Mouse (Mus musculus) ovary, postnatal 10 days (tissue): ENCODE results near the gene Atg7.

ENCODE experiments used
- DNase-seq: peaks from one replicate; pipeline ENCODE4 v3.0.0; 2022; ENCODE audit warnings: low spot score

Gene Atg7

DNA sequence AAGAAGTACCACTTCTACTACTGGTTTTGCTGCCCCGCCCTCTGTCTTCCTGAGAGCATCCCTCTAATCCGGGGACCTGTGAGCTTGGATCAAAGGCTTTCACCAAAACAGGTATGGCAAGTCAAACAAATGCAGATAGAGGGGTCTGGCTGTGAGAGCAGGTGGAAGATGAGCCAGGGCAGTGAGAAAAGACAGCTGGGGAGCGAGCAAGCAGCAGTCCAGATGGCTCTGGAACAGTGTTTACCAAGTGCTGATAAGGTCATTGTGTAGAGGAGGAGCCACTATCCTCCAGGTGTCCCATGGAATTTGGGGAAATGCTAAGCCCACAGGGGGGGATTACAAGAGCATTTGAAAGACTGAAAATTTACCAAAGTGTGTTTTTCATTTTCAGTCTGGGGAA lies 41.5 kb downstream of the Atg7 start:
- DNase-seq = no peak

- no peak for DNase-seq
Measured at GRCm38 (mm10) chr6:114685412-114685811, 42.5 kb downstream of the Atg7 start.

DNA sequence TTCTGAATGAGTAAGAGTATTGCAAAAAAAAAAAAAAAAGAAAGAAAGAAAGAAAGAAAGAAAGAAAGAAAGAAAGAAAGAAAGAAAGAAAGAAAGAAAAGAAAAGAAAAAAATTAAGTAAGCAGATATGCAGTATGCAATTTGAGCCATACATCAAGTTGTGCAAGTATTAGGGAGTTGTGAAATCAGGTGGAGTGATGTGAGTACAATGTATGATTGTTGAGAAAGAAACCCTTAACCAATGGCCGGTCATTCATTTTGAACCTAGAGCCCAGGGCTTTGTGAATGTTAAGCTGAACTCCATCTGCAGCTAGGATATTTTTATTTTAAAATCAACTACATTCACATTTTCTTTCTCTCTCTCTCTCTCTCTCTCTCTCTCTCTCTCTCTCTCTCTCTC lies 44.1 kb downstream of the Atg7 start:
- no peak for DNase-seq

- no peak for DNase-seq
Measured at GRCm38 (mm10) chr6:114690661-114691060, 47.8 kb downstream of the Atg7 start.

DNA sequence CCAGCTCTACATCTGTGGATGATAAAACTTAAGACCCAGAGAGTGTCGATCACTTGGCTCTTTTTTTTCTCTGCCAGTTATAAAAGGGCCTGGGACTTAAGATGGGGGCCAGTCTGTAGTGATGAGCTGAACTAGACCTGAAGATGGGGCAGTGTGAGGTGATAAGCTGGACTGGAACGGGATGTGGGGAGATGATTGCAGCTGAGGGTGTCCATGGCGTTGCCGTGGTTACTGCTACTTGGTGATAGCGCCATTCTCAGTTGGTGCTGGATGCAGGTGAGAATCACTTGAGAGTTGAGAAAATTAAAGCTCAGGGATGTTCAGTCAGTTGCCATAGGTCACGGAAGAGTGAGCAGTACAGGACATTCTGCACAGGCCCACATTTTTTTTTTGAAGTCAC lies 48.6 kb downstream of the Atg7 start:
- DNase-seq = no peak

- DNase-seq = no peak
Measured at GRCm38 (mm10) chr6:114692691-114693090, 49.8 kb downstream of the Atg7 start.

DNA sequence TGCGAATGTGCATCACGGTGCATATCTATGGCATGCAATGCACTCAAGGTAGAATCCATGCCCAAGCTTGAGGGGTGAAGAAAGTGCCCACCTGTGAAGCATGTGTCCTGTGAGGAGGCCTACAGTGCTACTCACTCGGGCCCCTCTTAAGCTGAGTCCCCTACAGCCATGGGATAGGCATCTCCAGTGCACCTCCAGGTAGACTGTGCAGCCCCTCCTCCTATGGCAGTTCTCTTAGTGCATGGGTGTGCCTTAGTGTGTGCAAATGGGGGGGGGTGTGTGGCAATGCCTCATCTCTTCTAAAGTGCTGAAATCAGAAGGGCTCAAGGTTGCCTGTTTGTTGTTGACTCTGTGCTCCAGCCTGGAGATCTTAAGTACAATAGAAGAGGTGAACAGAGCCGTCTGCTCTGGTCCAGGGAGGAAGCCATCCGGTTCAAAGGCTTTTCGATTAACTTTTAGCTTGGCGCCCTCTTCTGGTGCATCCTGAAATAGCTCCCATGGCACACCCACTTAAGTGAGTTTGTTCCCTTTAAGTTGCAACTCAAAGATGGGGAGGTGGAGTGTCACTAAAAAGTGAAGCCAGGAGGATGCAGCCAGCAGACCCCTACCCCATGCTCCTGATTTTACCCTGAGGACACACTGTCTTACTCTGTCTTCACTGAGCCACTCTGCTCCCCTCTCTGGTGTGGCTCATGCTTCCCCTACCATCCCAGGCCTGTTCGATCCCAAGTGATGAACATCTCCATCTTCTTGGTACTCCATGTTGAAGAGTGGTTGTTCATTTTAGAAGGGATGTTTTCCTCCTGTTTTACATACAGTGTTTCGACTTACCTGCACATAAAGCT lies 55.0 kb downstream of the Atg7 start:
- DNase-seq = peak; percentile 56

GRCm38 (mm10) chr6:114698578-114698977 lies 55.7 kb downstream of the Atg7 start:
- DNase-seq = no peak

- DNase-seq = no peak
Measured at GRCm38 (mm10) chr6:114700704-114701103, 57.8 kb downstream of the Atg7 start.

DNA sequence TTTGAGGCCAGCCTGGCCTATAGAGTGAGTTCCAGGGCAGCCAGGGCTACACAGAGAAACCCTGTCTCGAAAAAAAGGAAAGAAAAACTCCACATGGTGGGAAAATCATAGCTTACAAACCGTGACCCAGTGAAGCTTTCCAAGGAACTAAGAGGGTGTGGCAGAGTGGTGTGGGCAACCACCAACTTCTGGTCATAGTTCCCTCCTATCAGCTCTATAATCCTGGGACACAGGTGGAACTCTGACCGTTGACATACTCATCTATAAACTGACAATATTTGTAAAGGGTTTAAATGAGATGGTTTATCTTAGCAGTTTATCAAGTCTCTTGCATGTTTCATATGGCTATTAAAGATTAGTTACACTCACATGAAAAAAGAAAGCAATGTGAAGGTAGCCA lies 64.1 kb downstream of the Atg7 start:
- no peak for DNase-seq

- DNase-seq = no peak
Measured at GRCm38 (mm10) chr6:114712242-114713050, 69.5 kb downstream of the Atg7 start.

DNA sequence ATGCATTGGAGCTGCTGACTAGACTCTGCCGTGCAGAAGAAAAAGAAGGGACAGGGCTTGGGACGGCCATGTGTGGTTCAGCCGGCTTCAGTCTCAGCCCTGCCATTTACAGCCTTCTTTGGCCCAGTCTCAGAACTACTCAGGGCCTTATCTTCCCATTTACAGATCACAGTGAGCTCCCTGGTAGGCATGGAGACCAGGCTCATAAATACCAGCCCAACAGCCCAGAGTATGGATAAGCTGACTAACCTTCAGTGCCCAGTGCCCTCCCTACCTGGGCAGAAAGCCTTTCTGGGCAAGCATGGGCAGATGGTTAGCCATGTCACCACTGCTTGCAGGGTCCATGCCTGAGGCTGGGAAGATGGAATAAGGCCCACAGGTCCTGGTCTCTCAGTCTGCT lies 70.6 kb downstream of the Atg7 start:
- no peak for DNase-seq

GRCm38 (mm10) chr6:114714654-114715053 lies 71.8 kb downstream of the Atg7 start:
- no peak for DNase-seq

GRCm38 (mm10) chr6:114715289-114716030 lies 72.6 kb downstream of the Atg7 start:
- DNase-seq = no peak

GRCm38 (mm10) chr6:114719100-114719499 lies 76.2 kb downstream of the Atg7 start:
- no peak for DNase-seq

DNA sequence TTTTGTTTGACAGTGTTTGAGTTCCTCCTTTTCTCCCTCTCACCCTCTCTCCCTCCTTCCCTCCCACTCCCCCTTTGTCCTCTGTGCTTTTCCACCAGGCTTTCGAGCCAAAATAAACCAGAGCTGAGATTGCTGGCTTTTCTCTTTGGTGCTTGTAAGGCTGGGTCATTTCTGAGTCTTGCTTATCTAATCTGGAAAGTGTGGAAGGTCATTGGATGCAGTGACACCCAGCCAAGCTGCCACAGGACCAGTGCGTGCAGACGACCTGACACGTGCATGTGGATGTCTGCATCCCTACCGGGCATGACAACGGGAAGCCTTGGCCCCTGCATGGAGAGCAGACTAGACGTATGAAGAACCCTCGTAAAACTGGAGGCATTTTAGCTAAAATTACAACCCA lies 76.8 kb downstream of the Atg7 start:
- DNase-seq = no peak

- DNase-seq = no peak
Measured at GRCm38 (mm10) chr6:114722046-114722445, 79.1 kb downstream of the Atg7 start.

GRCm38 (mm10) chr6:114723925-114724324 lies 81.0 kb downstream of the Atg7 start:
- no peak for DNase-seq

- no peak for DNase-seq
Measured at GRCm38 (mm10) chr6:114724351-114724750, 81.5 kb downstream of the Atg7 start.

GRCm38 (mm10) chr6:114725147-114725575 lies 82.3 kb downstream of the Atg7 start:
- no peak for DNase-seq

DNA sequence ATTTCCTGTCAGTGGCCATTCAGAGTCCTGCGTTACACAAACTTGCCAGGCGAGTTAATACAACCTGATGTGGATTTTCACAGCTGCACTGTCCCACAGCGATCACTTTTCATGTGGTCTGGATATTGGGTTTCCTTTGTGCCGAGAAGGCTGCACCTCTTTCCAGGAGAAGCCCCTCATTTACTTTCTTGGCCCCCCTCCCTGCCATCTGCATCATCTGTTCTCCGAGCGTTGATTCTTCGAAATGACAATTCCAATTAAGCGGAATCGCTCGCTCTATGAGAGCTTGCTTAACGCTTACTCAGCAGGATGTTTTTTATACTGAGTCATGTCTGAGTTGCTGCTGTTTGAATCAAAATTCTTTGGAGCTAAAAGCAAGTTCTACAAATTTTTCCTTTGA lies 83.8 kb downstream of the Atg7 start:
- DNase-seq = no peak

- DNase-seq = no peak
Measured at GRCm38 (mm10) chr6:114733156-114733555, 90.3 kb downstream of the Atg7 start.

DNA sequence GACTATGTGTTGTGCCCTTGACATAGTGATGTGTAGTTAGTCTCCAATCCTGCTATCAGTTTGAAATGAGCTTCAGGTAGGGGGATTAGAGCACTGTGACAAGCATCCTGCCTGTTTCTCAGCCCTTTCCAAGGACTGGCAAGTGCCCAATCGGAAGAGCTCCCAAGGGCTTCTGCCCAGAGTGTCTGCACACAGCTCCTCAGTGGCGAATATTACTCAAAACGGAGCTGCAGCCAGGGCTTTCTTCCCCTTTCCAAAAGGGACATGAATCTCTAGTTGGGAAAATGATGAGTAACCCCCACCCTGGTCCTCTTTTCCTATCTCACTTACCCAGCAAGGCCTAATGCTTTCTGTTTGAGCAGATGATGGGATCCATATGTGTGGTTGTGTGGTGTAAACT lies 90.8 kb downstream of the Atg7 start:
- DNase-seq = no peak
